Mouse (Mus musculus) frontal cortex, postnatal 36 days (tissue): ENCODE data around the gene Slc25a5.
A peak's percentile ranks its signal among the peaks of the same experiment; 100 is the strongest.

Source experiments
- DNase-seq, 2 experiments: peaks; one replicate each; pipeline ENCODE4 v3.0.0; 2022; ENCODE audit warnings: low spot score in 2 of 2

The Slc25a5 gene

GRCm38 (mm10) chrX:36803189-36803588 lies 7.7 kb downstream of the Slc25a5 start:
- no peak for DNase-seq

DNA sequence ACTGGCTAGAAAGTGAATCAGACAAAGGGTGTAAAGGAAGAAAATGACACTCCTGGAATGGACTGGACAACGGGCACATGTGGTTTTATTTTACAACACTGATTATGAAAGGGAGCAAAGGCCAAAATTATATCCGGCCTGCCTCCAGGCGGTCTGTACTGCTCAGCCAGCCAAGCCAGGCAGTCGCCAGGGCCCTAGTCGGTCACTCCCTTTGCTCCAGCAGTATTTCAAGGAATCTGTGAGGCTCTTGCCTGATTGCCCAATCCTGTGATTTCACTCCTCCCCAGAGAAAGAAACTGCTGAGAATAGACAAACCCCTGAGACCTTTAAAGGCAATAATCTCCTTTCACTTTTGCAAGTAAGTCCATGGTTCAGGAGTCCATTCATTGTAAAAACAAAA lies 8.7 kb downstream of the Slc25a5 start:
- DNase-seq = no peak

DNA sequence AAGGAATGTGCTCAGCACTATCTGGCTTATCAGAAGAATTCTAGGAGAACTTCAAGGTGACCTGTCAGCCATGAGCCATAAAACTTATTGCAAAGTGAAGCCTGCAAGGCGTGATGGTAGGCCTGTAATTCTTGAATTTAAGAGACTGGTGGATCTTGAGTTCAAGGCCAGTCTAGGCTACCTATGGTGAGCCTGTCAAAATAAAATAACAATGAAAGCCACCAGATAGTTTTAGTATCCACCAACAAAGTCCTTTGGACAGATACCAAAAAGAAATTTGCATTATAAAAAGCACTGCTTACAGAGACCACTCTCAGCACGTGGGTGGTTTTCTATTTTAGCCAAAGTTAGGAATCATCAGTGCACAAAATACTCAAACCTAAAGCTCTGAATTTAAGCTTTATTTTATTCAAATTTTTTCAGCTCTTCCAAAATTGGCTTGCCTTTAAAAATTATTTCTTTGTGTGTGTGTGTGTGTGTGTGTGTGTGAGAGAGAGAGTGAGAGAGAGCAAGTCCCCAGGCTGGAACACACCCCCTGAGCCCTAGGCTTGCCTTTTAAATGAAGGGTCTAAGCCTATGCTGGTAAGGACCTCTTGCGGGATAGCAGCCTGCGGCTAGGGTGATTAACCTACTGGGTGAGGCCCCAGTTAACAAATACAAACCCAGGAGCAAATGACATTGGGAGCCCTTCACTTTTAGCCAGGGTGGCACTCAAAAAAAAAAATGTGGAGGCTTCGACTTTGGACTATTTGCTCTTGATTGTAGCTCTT lies 10.2 kb downstream of the Slc25a5 start:
- DNase-seq = no peak

GRCm38 (mm10) chrX:36807360-36808317 lies 12.2 kb downstream of the Slc25a5 start:
- peak; percentile 86 to 89 for DNase-seq

- DNase-seq = no peak
Observed at GRCm38 (mm10) chrX:36808318-36808683, 12.8 kb downstream of the Slc25a5 start.

GRCm38 (mm10) chrX:36811377-36811776 lies 15.9 kb downstream of the Slc25a5 start:
- no peak for DNase-seq

DNA sequence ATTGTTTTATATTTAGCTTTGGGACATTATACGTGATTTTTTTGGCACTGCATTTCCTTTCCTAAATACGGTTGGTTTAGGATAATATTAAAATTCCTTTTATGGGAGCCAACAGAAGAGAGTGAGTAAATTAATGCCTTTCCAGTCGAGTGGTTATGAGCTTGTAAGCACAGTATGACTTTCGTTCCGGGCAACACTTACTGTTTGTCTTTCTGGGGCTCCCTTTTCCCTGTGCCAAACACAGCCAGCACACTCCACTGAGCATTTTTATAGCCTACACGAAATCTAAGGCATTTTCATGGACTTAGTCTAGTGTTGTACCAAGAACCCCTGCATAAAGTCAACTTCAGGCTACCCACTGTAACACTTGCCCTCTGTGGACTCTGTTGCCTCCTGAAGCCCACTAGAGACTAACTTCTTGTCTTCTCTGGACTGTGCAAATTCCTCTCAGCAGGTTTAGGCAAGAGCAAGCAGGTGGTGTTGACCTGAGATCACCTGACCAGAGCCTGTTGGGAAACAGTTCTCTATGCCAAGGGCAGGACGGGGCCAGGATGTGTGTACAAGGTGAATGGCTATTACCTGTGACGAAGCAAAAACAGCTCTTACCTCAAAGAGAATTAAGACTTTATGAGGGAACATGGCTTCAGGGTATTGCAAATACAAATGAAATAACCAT lies 18.8 kb downstream of the Slc25a5 start:
- no peak for DNase-seq

DNA sequence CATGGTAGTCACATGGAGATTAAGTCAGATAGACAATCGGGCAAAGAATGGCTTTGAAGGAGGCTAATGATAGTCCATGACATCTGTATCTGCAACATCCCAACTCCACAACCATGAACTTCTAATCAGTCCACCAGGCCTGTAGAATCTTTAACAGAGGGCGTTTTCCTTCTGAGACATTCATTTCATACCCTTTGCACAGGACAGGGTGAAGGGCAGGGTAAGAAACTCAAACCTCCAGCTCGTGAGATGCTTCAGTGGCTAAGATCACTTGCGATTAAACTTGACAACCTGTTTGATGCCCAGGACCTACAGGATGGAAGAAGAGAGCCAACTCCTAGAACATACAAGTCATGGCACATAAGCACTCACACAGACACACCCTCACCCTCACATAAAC lies 19.6 kb downstream of the Slc25a5 start:
- DNase-seq = no peak

- no peak for DNase-seq
Observed at GRCm38 (mm10) chrX:36815439-36815838, 20.0 kb downstream of the Slc25a5 start.

- DNase-seq = no peak
Observed at GRCm38 (mm10) chrX:36816368-36816899, 21.0 kb downstream of the Slc25a5 start.

DNA sequence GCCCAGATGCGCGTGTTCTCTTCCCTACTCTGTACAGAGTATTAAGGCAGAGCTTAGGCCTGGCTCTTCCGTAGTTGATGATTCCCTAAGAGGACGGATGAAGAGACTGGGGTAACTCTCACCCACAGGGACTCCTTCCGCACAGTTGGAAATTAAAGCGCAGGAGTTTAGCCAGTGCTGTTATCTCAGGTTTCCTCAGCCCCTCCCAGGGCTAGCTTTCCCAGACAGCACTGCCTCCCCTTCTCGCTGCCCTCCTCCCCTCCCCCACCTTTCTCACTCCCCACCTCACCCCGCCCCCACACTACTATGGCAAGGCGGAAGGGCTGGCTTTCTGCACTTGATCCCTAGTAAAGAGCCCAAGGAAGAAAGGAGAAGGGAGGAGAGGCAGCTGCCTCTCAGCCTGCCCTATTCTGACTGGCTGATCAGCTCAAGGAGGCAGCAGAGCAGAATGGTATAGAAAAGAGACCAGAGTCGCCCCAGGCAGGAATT lies 21.5 kb downstream of the Slc25a5 start:
- DNase-seq = no peak

GRCm38 (mm10) chrX:36819575-36819974 lies 24.1 kb downstream of the Slc25a5 start:
- DNase-seq = no peak

DNA sequence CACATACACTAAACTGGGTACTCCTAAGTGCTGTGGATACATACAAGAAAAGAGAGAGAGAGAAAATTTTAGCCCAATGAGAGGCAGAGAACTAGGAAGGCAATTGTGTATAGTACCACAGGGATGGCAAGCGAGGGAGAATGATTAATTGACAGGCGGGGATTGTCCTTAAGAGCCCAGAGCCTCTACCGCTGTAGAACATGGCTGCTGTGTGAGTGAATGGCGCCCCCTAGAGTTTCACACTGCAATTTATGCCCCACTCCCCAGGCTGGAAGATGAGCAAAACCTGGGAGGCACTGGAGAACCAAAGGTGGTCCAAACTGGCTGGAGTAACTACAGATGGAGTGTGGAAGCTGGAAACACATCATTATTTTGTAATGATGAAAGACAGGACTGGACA lies 24.8 kb downstream of the Slc25a5 start:
- DNase-seq = no peak

DNA sequence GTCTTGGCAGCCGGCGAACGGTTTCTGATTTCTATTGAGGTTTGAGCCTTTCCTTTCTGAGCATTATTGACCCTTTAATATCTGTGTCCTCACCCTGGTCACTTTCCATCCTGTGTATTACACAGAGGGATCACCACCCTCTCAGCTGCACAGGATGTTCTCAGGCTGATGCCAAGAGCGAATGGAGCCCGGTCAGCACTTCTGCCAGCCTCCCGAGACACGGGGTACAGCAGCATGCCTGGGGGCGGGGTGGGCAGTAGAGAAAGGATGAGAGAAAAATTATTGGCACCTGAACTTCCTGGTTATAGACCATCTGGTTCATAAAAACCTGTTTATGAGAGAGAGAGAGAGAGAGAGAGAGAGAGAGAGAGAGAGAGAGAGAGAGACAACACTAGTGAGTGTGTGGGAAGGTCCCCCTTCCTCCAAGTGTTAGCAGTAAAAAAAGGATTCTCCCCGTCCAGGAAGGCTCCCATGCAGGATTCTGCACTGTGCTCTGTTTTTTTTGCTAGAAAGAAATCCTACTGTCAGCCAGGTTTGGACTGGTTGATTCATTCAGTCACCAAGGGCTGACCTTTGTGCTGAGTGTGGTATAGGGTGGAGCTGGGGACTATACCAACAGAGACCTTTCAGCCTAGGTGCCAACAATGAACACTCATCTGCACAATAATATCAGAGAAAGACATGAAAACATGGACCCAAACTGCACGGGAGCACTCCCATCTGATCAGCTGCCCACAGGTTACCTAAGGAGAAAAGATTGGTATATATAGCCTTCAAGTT lies 28.7 kb downstream of the Slc25a5 start:
- no peak for DNase-seq

GRCm38 (mm10) chrX:36825032-36825431 lies 29.6 kb downstream of the Slc25a5 start:
- no peak for DNase-seq

DNA sequence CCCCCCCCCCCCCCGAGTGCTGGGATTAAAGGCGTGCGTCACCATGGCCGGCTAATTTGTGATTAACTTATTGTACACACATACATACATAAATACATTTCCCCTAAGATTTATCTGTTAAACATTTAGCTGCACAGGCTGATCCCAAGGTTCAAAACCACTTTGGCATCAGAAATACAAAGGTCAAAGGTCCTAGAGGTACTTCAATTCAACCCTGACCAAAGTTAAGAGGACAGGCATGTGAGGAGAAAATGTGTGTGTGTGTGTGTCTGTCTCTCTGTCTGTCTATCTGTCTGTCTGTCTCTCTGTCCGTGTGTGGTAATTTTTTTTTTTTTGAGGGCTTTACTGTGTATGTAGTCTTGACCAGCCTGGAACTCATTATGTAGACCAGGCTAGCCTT lies 31.4 kb downstream of the Slc25a5 start:
- DNase-seq = no peak

DNA sequence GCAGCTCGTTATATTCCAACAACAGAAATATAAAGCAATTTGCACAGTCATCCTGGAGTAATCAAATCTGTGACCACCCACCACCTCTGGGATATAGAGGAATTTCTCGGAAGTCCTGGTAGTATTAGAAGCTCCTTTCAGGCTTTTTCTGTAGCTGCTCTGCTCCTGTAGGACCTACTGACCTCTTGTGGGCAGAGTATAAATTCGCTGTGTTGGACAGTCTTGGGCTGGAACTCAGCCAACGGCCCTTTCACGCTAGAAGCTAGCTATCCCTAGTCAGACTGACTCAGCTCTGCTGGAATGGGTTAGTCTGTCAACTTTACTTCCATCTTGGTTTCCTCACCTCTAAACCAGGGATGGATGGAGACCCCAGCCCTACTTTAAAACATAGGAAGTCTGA lies 34.8 kb downstream of the Slc25a5 start:
- no peak for DNase-seq

- DNase-seq = no peak
Observed at GRCm38 (mm10) chrX:36831632-36832031, 36.2 kb downstream of the Slc25a5 start.

GRCm38 (mm10) chrX:36833397-36834084 lies 38.1 kb downstream of the Slc25a5 start:
- peak; percentile 50 to 57 for DNase-seq

GRCm38 (mm10) chrX:36837069-36837676 lies 41.7 kb downstream of the Slc25a5 start:
- no peak for DNase-seq
